Mouse (Mus musculus) heart, postnatal 0 days (tissue): Measurements from ENCODE around the gene Mafk. TPM values are rescaled to one million over a fixed set of nuclear protein-coding genes. Genes with fewer than 3 reads are reported as not detected.

Experiments used
- ATAC-seq: fragments of 200-750 bp; cut with Nextera tagmentation; 2 replicates; pipeline ENCODE4 v1.8.0; 2017; ENCODE audit warnings: low read depth, moderate number of reproducible peaks, moderate library complexity; ENCODE audit not compliant: insufficient read depth
- DNase-seq: peaks from one replicate; pipeline ENCODE4 v3.0.0-alpha.2; 2016; ENCODE audit warnings: low spot score
- H3K27ac ChIP-seq: fragments of 300-500 bp; sonication (generic); 2 replicates; pipeline ENCODE4 v1.5.1; 2014; ENCODE audit warnings: low read depth, mild to moderate bottlenecking
- H3K27me3 ChIP-seq: fragments of 300-500 bp; sonication (generic); 2 replicates; pipeline ENCODE4 v1.6.1; 2014; ENCODE audit warnings: low read length, mixed read lengths; ENCODE audit not compliant: control insufficient read depth, insufficient read depth
- H3K36me3 ChIP-seq: fragments of 300-500 bp; sonication (generic); replicated peaks from 2 replicates; pipeline ENCODE4 v1.6.1; 2014; ENCODE audit warnings: low read length, mixed read lengths; ENCODE audit not compliant: control insufficient read depth, insufficient read depth
- H3K4me1 ChIP-seq: fragments of 300-500 bp; sonication (generic); 2 replicates; pipeline ENCODE4 v1.6.1; 2014; ENCODE audit warnings: antibody characterized with exemption; ENCODE audit not compliant: control insufficient read depth, insufficient read depth
- H3K4me2 ChIP-seq: fragments of 300-500 bp; sonication (generic); 2 replicates; pipeline ENCODE4 v1.6.1; 2014; ENCODE audit warnings: low read depth, mild to moderate bottlenecking, low read length, moderate library complexity
- H3K4me3 ChIP-seq: fragments of 300-500 bp; sonication (generic); 2 replicates; pipeline ENCODE4 v1.5.1; 2014; ENCODE audit warnings: low read depth, low read length
- H3K9ac ChIP-seq: fragments of 300-500 bp; sonication (generic); replicated peaks from 2 replicates; pipeline ENCODE4 v1.6.1; 2014; ENCODE audit warnings: low read depth, low read length, mixed read lengths
- H3K9me3 ChIP-seq: fragments of 300-500 bp; sonication (generic); replicated peaks from 2 replicates; pipeline ENCODE4 v1.6.1; 2016; ENCODE audit warnings: low read length; ENCODE audit not compliant: control insufficient read depth
- CTCF ChIP-seq: IDR thresholded peaks from 2 replicates; pipeline ENCODE4 v1.5.1; 2016; ENCODE audit warnings: antibody characterized with exemption, control low read depth, low read depth
- EP300 ChIP-seq: IDR thresholded peaks from 2 replicates; pipeline ENCODE4 v1.6.1; 2016; ENCODE audit warnings: antibody characterized with exemption, low read depth
- WGBS: fragments of 180-500 bp; shearing (Covaris S2); extraction: QIAGEN DNeasy Blood & Tissue Kit; methylation state at CpG from one replicate; pipeline ENCODE4 v1.1.7; 2014; 5-methylcytosine and 5-hydroxymethylcytosine counted together
- polyA plus RNA-seq: library from polyadenylated mRNA; unstranded; fragments of >200 nt; fragmentation: Nextera tagmentation; extraction: Ambion mirVana; gene quantifications from 2 replicates; pipeline ENCODE4 v1.2.1, GENCODE M21; 2015
- total RNA-seq: library from RNA; depleted of rRNA; stranded (reverse); fragments of >200 nt; gene quantifications from 2 replicates; pipeline ENCODE4 v1.2.3, GENCODE M21; 2014; ENCODE audit warnings: low replicate concordance

The Mafk gene
- total and polyA plus RNA-seq, 2 experiments from 2014 or later: 16.7 to 41.2 TPM

- no peak overlapping the region for H3K9ac ChIP-seq
- 23% methylated on average over 13 of the region's 13 CpGs for WGBS
- no peak for ATAC-seq
Measured at GRCm38 (mm10) chr5:139813963-139814381, 22.7 kb downstream of the Mafk start.

GRCm38 (mm10) chr5:139815964-139816363 is 24.7 kb downstream of the Mafk start:
- Histone ChIP-seq H3K27ac (no peak overlapping the region), H3K36me3 (no peaks in the 10 kb centered on the region), H3K27me3 (peaks cover 8% of the 10 kb centered on the region; the same call in 1 of the 2 replicates), H3K9ac (no peak overlapping the region; the same call in 1 of the 2 replicates), H3K4me2 (no peak overlapping the region), H3K4me3 (no peak overlapping the region), H3K9me3 (no peaks in the 10 kb centered on the region), H3K4me1 (peaks cover 6% of the 10 kb centered on the region)
- no peak for DNase-seq
- no peak for TF ChIP-seq CTCF
- TF ChIP-seq EP300: no peak
- no peak for ATAC-seq
- 34% methylated on average over 6 of the region's 6 CpGs for WGBS

More at GRCm38 (mm10) chr5:139813963-139814381, 22.7 kb downstream of the Mafk start:
- no peak overlapping the region for H3K4me2 ChIP-seq
- H3K27ac ChIP-seq: no peak overlapping the region
- H3K9me3 ChIP-seq: no peaks in the 10 kb centered on the region
- H3K27me3 ChIP-seq: peaks cover 8% of the 10 kb centered on the region; the same call in 1 of the 2 replicates
- DNase-seq: no peak
- TF ChIP-seq EP300 (no peak), CTCF (no peak)
- peaks cover 6% of the 10 kb centered on the region for H3K4me1 ChIP-seq
- no peaks in the 10 kb centered on the region for H3K36me3 ChIP-seq
- H3K4me3 ChIP-seq: no peak overlapping the region

- no peak overlapping the region for H3K4me3 ChIP-seq
- H3K9me3 ChIP-seq: no peaks in the 10 kb centered on the region
- DNase-seq: no peak
- no peak overlapping the region for H3K27ac ChIP-seq
- H3K4me1 ChIP-seq: peaks cover 6% of the 10 kb centered on the region
- no peak overlapping the region for H3K4me2 ChIP-seq
- TF ChIP-seq CTCF (no peak), EP300 (no peak)
- no peaks in the 10 kb centered on the region for H3K36me3 ChIP-seq
- H3K27me3 ChIP-seq: peaks cover 8% of the 10 kb centered on the region; the same call in 1 of the 2 replicates
- no peak for ATAC-seq
- no peak overlapping the region for H3K9ac ChIP-seq
Measured at GRCm38 (mm10) chr5:139816445-139816844, 25.1 kb downstream of the Mafk start.

- ATAC-seq: no peak
- H3K9ac ChIP-seq: no peak overlapping the region
- H3K4me3 ChIP-seq: no peak overlapping the region
- 0 out of 2 replicates have a peak, but pooled peaks cover 1% of the 10 kb centered on the region for H3K36me3 ChIP-seq
- TF ChIP-seq CTCF: peak; percentile 73
- no peak for TF ChIP-seq EP300
- H3K27me3 ChIP-seq: peaks cover 8% of the 10 kb centered on the region; the same call in 1 of the 2 replicates
- 0% methylated on average over 1 of the region's 1 CpGs for WGBS
- no peaks in the 10 kb centered on the region for H3K9me3 ChIP-seq
- no peak overlapping the region for H3K4me2 ChIP-seq
- no peak for DNase-seq
- H3K4me1 ChIP-seq: peaks cover 6% of the 10 kb centered on the region
- H3K27ac ChIP-seq: no peak overlapping the region
Measured at GRCm38 (mm10) chr5:139817292-139817691, 26.0 kb downstream of the Mafk start.

- H3K36me3 ChIP-seq: 0 out of 2 replicates have a peak, but pooled peaks cover 9% of the 10 kb centered on the region
- no peak for TF ChIP-seq CTCF
- TF ChIP-seq EP300: no peak
- no peak for DNase-seq
- H3K9ac ChIP-seq: no peak overlapping the region
- H3K4me2 ChIP-seq: no peak overlapping the region
- ATAC-seq: no peak
- no peaks in the 10 kb centered on the region for H3K9me3 ChIP-seq
- 69% methylated on average over 3 of the region's 3 CpGs for WGBS
- no peak overlapping the region for H3K27ac ChIP-seq
- H3K4me1 ChIP-seq: peaks cover 6% of the 10 kb centered on the region
- H3K27me3 ChIP-seq: peaks cover 8% of the 10 kb centered on the region; the same call in 1 of the 2 replicates
- no peak overlapping the region for H3K4me3 ChIP-seq
Measured at GRCm38 (mm10) chr5:139818056-139818455, 26.7 kb downstream of the Mafk start.

- peak; percentile 49; the same call in 1 of the 2 replicates for ATAC-seq
- Histone ChIP-seq H3K27me3 (peaks cover 4% of the 10 kb centered on the region; the same call in 1 of the 2 replicates), H3K9ac (no peak overlapping the region), H3K4me2 (no peak overlapping the region), H3K36me3 (0 out of 2 replicates have a peak, but pooled peaks cover 16% of the 10 kb centered on the region), H3K9me3 (no peaks in the 10 kb centered on the region), H3K4me3 (no peak overlapping the region), H3K27ac (no peak overlapping the region), H3K4me1 (peaks cover 6% of the 10 kb centered on the region)
- WGBS: 32% methylated on average over 4 of the region's 4 CpGs
- DNase-seq: no peak
- TF ChIP-seq EP300 (no peak), CTCF (peak; percentile 62)
Measured at GRCm38 (mm10) chr5:139818801-139819200, 27.5 kb downstream of the Mafk start.
